Mouse (Mus musculus) brain, embryonic 18.5 days (tissue): ENCODE data around the gene Zfp683.
A peak's percentile ranks its signal among the peaks of the same experiment; 100 is the strongest.

ENCODE experiments used
- DNase-seq: peaks from one replicate; pipeline ENCODE4 v3.0.0-alpha.2; 2012; ENCODE audit warnings: low read depth, low spot score

The Zfp683 gene

GRCm38 (mm10) chr4:134051912-134052311 lies 1.7 kb upstream of the Zfp683 start:
- no peak for DNase-seq

GRCm38 (mm10) chr4:134052560-134052959 lies 1.1 kb upstream of the Zfp683 start:
- peak; percentile 3 for DNase-seq

GRCm38 (mm10) chr4:134058166-134058715 lies 4.6 kb downstream of the Zfp683 start:
- DNase-seq, result no peak

- DNase-seq, result no peak
Measured at GRCm38 (mm10) chr4:134058908-134059307, 5.3 kb downstream of the Zfp683 start.

- DNase-seq, result no peak
Measured at GRCm38 (mm10) chr4:134060135-134060865, 6.7 kb downstream of the Zfp683 start, which contains the start of gene Crybg2. Gene Crybg2, plus strand, starts transcription at chr4:134060815.

GRCm38 (mm10) chr4:134061166-134061830 lies 7.7 kb downstream of the Zfp683 start:
- DNase-seq, result no peak

- DNase-seq, result no peak
Measured at GRCm38 (mm10) chr4:134061944-134062446, 8.4 kb downstream of the Zfp683 start.

- DNase-seq, result no peak
Measured at GRCm38 (mm10) chr4:134062561-134062960, 8.9 kb downstream of the Zfp683 start.

GRCm38 (mm10) chr4:134065431-134066004 lies 11.9 kb downstream of the Zfp683 start:
- no peak for DNase-seq

GRCm38 (mm10) chr4:134067383-134067782 lies 13.7 kb downstream of the Zfp683 start:
- DNase-seq, result no peak

GRCm38 (mm10) chr4:134067833-134068544 lies 14.4 kb downstream of the Zfp683 start:
- no peak for DNase-seq

GRCm38 (mm10) chr4:134068793-134069580 lies 15.3 kb downstream of the Zfp683 start:
- DNase-seq, result no peak

- no peak for DNase-seq
Measured at GRCm38 (mm10) chr4:134078694-134079093, 25.1 kb downstream of the Zfp683 start.

- DNase-seq, result no peak
Measured at GRCm38 (mm10) chr4:134080674-134081073, 27.0 kb downstream of the Zfp683 start.

GRCm38 (mm10) chr4:134081730-134082386 lies 28.2 kb downstream of the Zfp683 start:
- peak; percentile 28 for DNase-seq

GRCm38 (mm10) chr4:134082460-134082859 lies 28.8 kb downstream of the Zfp683 start:
- DNase-seq, result no peak

GRCm38 (mm10) chr4:134084999-134085398 lies 31.4 kb downstream of the Zfp683 start:
- no peak for DNase-seq

- no peak for DNase-seq
Measured at GRCm38 (mm10) chr4:134087412-134087811, 33.8 kb downstream of the Zfp683 start.

GRCm38 (mm10) chr4:134089029-134089428 lies 35.4 kb downstream of the Zfp683 start:
- DNase-seq, result no peak

GRCm38 (mm10) chr4:134090521-134091224 lies 37.0 kb downstream of the Zfp683 start:
- DNase-seq, result no peak
